Mouse (Mus musculus) kidney, embryonic 15.5 days (tissue): ENCODE data around the gene Ston2. TPM values are rescaled to one million over a fixed set of nuclear protein-coding genes. Genes with fewer than 3 reads are reported as not detected.
"Not testable (repeated sequence)": the region's sequence is repeated elsewhere in the genome, so short reads cannot be mapped to it uniquely, and the experiment has no call there.

Experiments
- ATAC-seq: fragments of 200-750 bp; cut with Nextera tagmentation; replicated peaks from 2 replicates; pipeline ENCODE4 v1.8.0; 2017; ENCODE audit warnings: moderate TSS enrichment; ENCODE audit not compliant: low FRiP score
- H3K27ac ChIP-seq: fragments of 300-500 bp; sonication (generic); 2 replicates; pipeline ENCODE4 v1.5.1; 2015; ENCODE audit warnings: mild to moderate bottlenecking, inconsistent platforms
- H3K27me3 ChIP-seq: fragments of 300-500 bp; sonication (generic); 2 replicates; pipeline ENCODE4 v1.6.1; 2015; ENCODE audit warnings: inconsistent platforms
- H3K36me3 ChIP-seq: fragments of 300-500 bp; sonication (generic); 2 replicates; pipeline ENCODE4 v1.6.1; 2015; ENCODE audit warnings: inconsistent platforms
- H3K4me1 ChIP-seq: fragments of 300-500 bp; sonication (generic); 2 replicates; pipeline ENCODE4 v1.6.1; 2015; ENCODE audit warnings: inconsistent platforms
- H3K4me2 ChIP-seq: fragments of 300-500 bp; sonication (generic); 2 replicates; pipeline ENCODE4 v1.6.1; 2015; ENCODE audit warnings: moderate library complexity, mild to moderate bottlenecking, inconsistent platforms
- H3K4me3 ChIP-seq: fragments of 300-500 bp; sonication (generic); replicated peaks from 2 replicates; pipeline ENCODE4 v1.5.1; 2015; ENCODE audit warnings: mild to moderate bottlenecking, inconsistent platforms
- H3K9ac ChIP-seq: fragments of 300-500 bp; sonication (generic); 2 replicates; pipeline ENCODE4 v1.6.1; 2015; ENCODE audit warnings: mild to moderate bottlenecking, inconsistent platforms
- H3K9me3 ChIP-seq: fragments of 300-500 bp; sonication (generic); replicated peaks from 2 replicates; pipeline ENCODE4 v1.6.1; 2016; ENCODE audit warnings: inconsistent platforms
- WGBS: fragments of 180-500 bp; shearing (Covaris S2); methylation state at CpG from one replicate; pipeline ENCODE4 v1.1.7; 2015; ENCODE audit warnings: mixed read lengths; 5-methylcytosine and 5-hydroxymethylcytosine counted together
- polyA plus RNA-seq: library from polyadenylated mRNA; unstranded; fragments of >200 nt; fragmentation: Nextera tagmentation; extraction: Ambion mirVana; gene quantifications from 2 replicates; pipeline ENCODE4 v1.2.1, GENCODE M21; 2015

Gene Ston2
- polyA plus RNA-seq, 1 experiment from 2014 or later = 11.2 TPM

GRCm38 (mm10) chr12:91589847-91590690 is 198.1 kb downstream of the Ston2 start, which contains the start of gene Gtf2a1:
TSS of gene Gtf2a1 (minus strand) at chr12:91590487.
- Histone ChIP-seq H3K4me2 (peak within 1 kb of the TSS; percentile 65), H3K4me3 (peak within 1 kb of the TSS; percentile 91), H3K9me3 (no peaks in the 10 kb centered on the region), H3K9ac (peak within 1 kb of the TSS; percentile 99), H3K27ac (peak within 1 kb of the TSS; percentile 100), H3K36me3 (peaks cover 8% of the 10 kb centered on the region), H3K4me1 (peaks cover 17% of the 10 kb centered on the region), H3K27me3 (no peaks in the 10 kb centered on the region)
- under 1% methylated on average over 88 of the region's 99 CpGs for WGBS
- peak; percentile 91 for ATAC-seq

- Histone ChIP-seq H3K36me3 (peaks cover 14% of the 10 kb centered on the region), H3K9me3 (no peaks in the 10 kb centered on the region), H3K27me3 (no peaks in the 10 kb centered on the region), H3K27ac (peak overlapping the region; percentile 100), H3K4me2 (peak overlapping the region; percentile 60), H3K4me3 (peak overlapping the region; percentile 91), H3K9ac (peak overlapping the region; percentile 99), H3K4me1 (peaks cover 17% of the 10 kb centered on the region)
- no peak for ATAC-seq
- 0% methylated on average over 11 of the region's 11 CpGs for WGBS
Observed at GRCm38 (mm10) chr12:91589542-91589846, 198.7 kb downstream of the Ston2 start.

GRCm38 (mm10) chr12:91588670-91589541 is 199.3 kb downstream of the Ston2 start:
- no peaks in the 10 kb centered on the region for H3K9me3 ChIP-seq
- H3K4me2 ChIP-seq = peak overlapping the region; percentile 60
- H3K4me1 ChIP-seq = peaks cover 17% of the 10 kb centered on the region
- ATAC-seq = 0 out of 2 replicates have a peak, but pooled peaks have one; percentile 1
- H3K36me3 ChIP-seq = peaks cover 20% of the 10 kb centered on the region
- H3K27me3 ChIP-seq = no peaks in the 10 kb centered on the region
- peak overlapping the region; percentile 91 for H3K4me3 ChIP-seq
- under 1% methylated on average over 52 of the region's 83 CpGs for WGBS
- H3K9ac ChIP-seq = peak overlapping the region; percentile 99
- peak overlapping the region; percentile 100 for H3K27ac ChIP-seq

GRCm38 (mm10) chr12:91588176-91588669 is 200.0 kb downstream of the Ston2 start:
- peak; percentile 88 for ATAC-seq
- Histone ChIP-seq H3K27me3 (no peaks in the 10 kb centered on the region), H3K4me2 (peak overlapping the region; percentile 60), H3K9me3 (no peaks in the 10 kb centered on the region), H3K4me1 (peaks cover 19% of the 10 kb centered on the region), H3K4me3 (peak overlapping the region; percentile 91), H3K36me3 (peaks cover 25% of the 10 kb centered on the region), H3K9ac (peak overlapping the region; percentile 99), H3K27ac (peak overlapping the region; percentile 100)
- under 1% methylated on average over 32 of the region's 32 CpGs for WGBS

GRCm38 (mm10) chr12:91587491-91588033 is 200.6 kb downstream of the Ston2 start:
- Histone ChIP-seq H3K9me3 (no peaks in the 10 kb centered on the region), H3K27ac (peak overlapping the region; percentile 100), H3K4me3 (peak overlapping the region; percentile 91), H3K27me3 (no peaks in the 10 kb centered on the region), H3K4me1 (peaks cover 22% of the 10 kb centered on the region), H3K9ac (peak overlapping the region; percentile 99), H3K36me3 (peaks cover 32% of the 10 kb centered on the region), H3K4me2 (peak overlapping the region; percentile 60)
- ATAC-seq = no peak
- WGBS = 5% methylated on average over 5 of the region's 5 CpGs

- no peak for ATAC-seq
- Histone ChIP-seq H3K4me3 (peak overlapping the region; percentile 91), H3K27me3 (no peaks in the 10 kb centered on the region), H3K4me2 (peak overlapping the region; percentile 60), H3K4me1 (peaks cover 26% of the 10 kb centered on the region), H3K9ac (peak overlapping the region; percentile 99; the same call in 1 of the 2 replicates), H3K36me3 (peaks cover 36% of the 10 kb centered on the region), H3K27ac (no peak overlapping the region), H3K9me3 (no peaks in the 10 kb centered on the region)
- 39% methylated on average over 3 of the region's 3 CpGs for WGBS
Observed at GRCm38 (mm10) chr12:91587077-91587476, 201.1 kb downstream of the Ston2 start.

GRCm38 (mm10) chr12:91585815-91586214 is 202.4 kb downstream of the Ston2 start:
- WGBS = 95% methylated on average over 4 of the region's 4 CpGs
- not testable (repeated sequence) for H3K27ac ChIP-seq, H3K4me2 ChIP-seq, H3K9me3 ChIP-seq, H3K27me3 ChIP-seq, H3K9ac ChIP-seq, ATAC-seq, H3K4me3 ChIP-seq
- peaks cover 48% of the 10 kb centered on the region for H3K36me3 ChIP-seq
- peaks cover 18% of the 10 kb centered on the region for H3K4me1 ChIP-seq

GRCm38 (mm10) chr12:91585206-91585605 is 203.0 kb downstream of the Ston2 start:
- no peak overlapping the region for H3K4me3 ChIP-seq
- no peaks in the 10 kb centered on the region for H3K27me3 ChIP-seq
- H3K36me3 ChIP-seq = peaks cover 52% of the 10 kb centered on the region
- ATAC-seq = no peak
- H3K9me3 ChIP-seq = no peaks in the 10 kb centered on the region
- no peak overlapping the region for H3K9ac ChIP-seq
- H3K27ac ChIP-seq = no peak overlapping the region
- H3K4me1 ChIP-seq = peaks cover 17% of the 10 kb centered on the region
- WGBS = 90% methylated on average over 3 of the region's 3 CpGs
- no peak overlapping the region for H3K4me2 ChIP-seq

- Histone ChIP-seq H3K4me2 (no peak overlapping the region), H3K36me3 (peaks cover 59% of the 10 kb centered on the region), H3K27me3 (no peaks in the 10 kb centered on the region), H3K9ac (no peak overlapping the region), H3K27ac (no peak overlapping the region), H3K9me3 (no peaks in the 10 kb centered on the region), H3K4me1 (peaks cover 17% of the 10 kb centered on the region), H3K4me3 (no peak overlapping the region)
- ATAC-seq = no peak
- WGBS = 77% methylated on average over 6 of the region's 6 CpGs
Observed at GRCm38 (mm10) chr12:91583409-91583808, 204.8 kb downstream of the Ston2 start.
